Mouse (Mus musculus) adrenal gland, postnatal 36 days (tissue): ENCODE results near the gene Trip4. TPM values are rescaled to one million over a fixed set of nuclear protein-coding genes. Genes with fewer than 3 reads are reported as not detected.

Experiments
- DNase-seq, 2 experiments: peaks; one replicate each; pipeline ENCODE4 v3.0.0; 2021; ENCODE audit warnings: mixed read lengths in 1 of 2
- long read RNA-seq, 2 experiments: library from polyadenylated mRNA; stranded (forward); transcript quantifications; one replicate each; pipeline ENCODE4 v2.0.0; 2021; ENCODE audit warnings: borderline sequencing depth in 2 of 2
- total RNA-seq, 2 experiments: library from RNA; stranded (reverse); gene quantifications; 2 replicates each; pipeline ENCODE4 v1.2.3; 2021

Gene Trip4
- total RNA-seq = 10 to 100 TPM; 33.2 to 45.0 TPM
- long read RNA-seq, experiment 1, transcript Trip4-201 (13 exons, 1,999 nt) = major isoform, 23 of 40 reads
- long read RNA-seq, experiment 1, partial matches to known transcripts = 4 of 40 reads
- long read RNA-seq, experiment 1, other reads (novel, unspliced or antisense) = 7 of 40 reads
- long read RNA-seq, experiment 2, partial matches to known transcripts = 1 of 13 reads
- long read RNA-seq, experiment 2, other reads (novel, unspliced or antisense) = 4 of 13 reads

DNA sequence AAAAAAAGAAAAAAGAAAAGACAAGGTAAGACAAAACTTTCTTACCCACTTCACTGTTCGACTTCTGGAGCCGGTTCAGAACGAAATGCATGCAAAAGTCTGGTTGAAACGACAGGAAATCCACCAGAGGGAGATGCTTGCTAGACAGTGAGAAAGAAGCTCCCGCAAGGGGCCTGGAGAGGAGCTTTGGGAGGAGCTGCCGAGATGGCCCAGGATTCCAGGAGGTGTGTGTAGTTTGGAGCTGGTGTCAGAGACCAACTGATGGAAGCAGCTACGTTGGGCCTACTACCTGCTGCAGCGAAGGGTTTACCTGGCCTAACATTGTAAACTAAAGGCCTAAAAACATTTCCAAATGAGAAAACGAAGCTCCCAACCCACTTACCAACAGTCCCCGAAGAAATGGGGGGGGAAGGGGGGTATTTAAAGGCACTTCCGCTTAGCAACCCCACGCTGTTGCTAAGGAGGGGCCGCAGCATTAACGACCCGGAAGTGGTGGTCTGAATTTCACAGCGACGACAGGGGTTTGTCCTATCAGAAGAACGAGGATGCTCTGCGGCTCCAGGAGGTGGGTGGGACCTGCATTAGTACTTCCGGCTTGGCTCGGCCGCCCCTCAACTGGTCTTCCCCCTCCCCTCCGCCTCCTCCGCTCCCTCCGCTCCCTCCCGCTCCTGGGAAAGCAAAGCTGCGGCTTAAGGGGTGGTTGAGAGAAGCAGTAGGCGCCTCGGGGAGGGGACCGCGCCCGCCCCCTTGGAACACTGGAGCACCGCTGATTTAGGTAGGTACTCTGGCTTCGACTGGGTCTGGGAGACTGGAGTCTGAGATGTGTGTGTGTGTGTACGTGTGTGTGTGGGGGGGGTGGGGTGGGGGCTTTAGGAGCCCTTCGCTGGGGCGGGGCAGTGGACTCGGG, at the start of gene Trip4, which contains the start of gene Csnk1g1:
Gene Trip4, minus strand, starts transcription at position 401 of the 907 bp plus-strand sequence.
Gene Csnk1g1, plus strand, starts transcription at position 531 of the 907 bp plus-strand sequence.
- DNase-seq = peak; percentile 95 to 96

DNA sequence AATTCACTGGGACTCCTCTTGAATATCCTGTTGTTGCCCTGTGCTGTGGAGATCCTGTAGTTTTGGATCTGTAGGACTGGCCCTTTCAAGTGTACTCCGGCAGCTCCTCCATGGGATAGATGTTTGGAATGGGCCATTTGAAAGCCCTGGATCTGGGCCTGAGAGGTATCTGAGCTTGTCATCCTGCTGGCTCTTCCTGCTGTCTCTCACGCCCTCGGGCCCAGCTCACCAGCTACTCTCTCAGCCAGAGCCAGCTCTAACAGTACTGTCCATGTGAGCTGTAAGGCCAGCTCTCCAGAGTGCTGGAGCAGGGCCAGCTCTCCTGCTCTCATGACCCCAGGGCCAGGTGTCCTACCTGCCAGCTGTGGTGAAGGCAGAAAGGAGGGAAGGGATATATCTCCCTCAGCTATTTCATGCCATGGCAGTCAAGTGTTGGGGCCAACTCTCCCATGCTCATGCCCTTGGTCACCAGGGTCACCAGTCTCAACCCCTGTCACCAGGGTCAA, 42.5 kb upstream of the Trip4 start:
- DNase-seq = peak in 1 of 2 experiments; percentile 29

DNA sequence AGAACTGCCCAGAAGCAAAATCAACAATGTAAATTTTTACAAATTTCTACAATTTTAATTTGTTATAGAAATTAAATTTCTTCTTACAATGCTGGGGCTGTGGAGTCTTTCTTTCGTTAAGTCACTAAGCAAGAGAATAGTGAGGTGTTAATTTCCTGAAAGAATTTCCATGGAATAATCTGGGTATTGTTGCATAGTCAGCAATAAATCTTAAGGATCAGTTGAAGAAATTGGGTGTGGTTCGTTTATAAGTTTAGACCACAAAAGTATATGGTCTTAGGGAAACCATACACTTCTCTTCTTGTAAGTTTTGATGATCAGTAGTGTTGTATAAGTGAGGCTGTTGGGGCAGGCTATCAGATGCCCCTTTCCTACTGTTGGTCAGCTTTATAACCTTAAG, 29.0 kb upstream of the Trip4 start:
- no peak for DNase-seq

DNA sequence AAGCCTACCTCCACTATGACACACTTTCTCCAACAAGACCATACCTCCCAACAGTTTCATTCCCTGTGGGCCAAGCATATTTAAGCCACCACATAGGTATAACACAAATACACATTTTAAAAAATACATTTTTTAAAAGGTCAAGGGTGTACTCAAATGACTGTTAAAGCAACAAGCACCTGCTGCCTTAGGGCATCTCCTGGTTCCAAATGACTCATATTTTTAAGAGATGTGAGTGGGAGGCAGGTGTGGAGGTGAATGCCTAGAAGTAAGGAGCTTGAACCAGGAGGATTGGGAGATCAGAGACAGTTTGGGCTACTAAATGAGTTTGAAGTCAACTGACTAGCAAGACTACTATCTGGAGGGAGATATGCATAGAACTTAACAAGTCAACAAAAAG, 21.2 kb upstream of the Trip4 start:
- no peak for DNase-seq

DNA sequence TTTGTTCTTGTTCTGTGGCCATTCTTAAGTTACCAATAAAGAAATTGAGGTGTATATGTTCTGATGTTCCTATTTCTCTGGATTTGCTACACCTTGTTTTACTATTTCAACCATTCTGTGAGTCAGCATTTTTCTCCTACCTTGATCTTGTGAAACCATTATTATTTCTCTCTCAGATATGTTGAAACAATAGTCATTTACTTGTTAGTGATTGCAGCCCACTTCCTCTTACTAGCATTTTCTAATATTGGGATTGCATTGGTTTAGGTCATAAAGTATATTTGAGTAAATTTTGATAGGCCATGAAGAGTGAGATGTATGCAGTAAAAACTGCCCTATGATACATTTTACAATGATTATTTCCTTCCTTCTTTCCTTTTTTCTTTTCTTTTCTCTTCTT, 19.9 kb upstream of the Trip4 start:
- no peak for DNase-seq

DNA sequence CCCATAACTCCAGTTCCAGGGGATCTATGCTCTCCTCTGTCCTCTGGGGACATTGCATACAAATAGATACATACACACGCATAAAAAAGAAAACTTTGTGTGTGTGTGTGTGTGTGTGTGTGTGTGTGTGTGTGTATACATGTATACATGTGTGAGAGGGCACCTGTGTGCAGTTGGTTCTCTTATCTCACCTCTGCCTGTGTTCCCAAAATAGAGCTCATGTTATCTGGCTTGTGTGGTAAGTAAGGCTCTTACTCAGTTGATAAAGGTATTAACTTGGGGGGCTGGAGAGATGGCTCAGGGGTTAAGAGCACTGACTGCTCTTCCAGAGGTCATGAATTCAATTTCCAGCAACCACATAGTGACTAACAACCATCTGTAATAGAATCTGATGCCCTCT, 8.4 kb upstream of the Trip4 start:
- no peak for DNase-seq

DNA sequence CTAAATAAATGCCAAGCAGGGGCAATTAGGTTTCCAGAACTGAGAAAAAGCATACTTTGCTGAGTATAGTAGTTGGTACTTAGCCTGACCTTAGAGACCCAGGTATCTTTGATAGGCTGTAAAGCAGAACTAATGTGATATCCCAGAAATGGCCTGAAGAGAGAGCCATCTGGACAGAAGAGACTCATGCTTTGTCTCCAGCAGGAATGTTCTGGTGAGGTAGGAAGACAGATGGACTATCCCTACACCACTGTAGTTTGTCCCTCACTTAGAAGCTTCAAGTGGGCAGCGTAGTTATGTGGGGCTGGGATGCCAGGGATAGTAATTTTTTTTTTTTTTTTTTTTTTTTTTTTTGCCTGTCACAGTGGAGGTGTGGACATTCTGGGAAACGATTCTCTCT, 5.4 kb upstream of the Trip4 start:
- DNase-seq = no peak

DNA sequence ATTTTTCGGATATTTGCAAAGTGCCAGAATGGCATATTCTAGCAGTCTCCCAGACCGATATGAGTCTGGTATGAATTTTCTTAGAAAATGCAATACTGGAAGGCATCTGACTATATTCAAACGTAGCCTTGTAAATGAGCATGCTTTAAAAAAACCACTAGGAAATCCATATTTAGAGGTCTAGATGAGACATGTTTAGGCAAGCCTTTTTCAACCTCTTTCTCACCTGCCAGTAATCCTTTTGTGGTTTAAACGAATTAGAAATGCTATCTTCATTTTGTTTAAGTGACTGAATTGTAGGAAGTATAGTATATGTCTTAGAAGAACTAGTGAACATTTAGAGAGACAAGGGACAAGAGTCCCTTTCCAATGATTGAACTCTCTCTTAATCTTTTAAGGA, 1.2 kb upstream of the Trip4 start:
- DNase-seq = no peak

DNA sequence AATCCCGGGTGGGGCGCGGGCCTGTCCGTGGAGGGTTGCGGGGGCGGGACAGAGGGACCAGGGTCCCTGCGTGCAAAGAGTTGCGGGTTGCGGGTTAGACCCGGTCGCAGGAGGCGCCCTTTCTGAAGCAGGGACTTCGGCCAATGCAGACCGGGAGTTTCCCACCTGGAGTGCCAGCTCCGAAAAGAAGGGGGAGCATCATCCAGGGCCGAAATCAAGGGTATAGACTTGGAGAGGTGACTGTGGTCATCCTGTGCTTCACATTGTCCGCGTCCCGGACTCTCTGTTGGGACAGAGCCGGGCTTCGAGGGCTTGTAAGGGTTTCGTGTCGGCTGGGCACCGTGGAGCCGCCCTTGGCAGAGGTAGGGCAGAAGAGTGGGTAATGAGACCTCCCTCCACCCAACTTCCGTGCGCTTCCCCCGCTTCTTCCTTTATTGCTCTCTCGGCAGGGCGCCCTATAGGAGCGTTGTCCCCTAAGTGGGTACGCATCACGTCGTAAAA, 757 bp upstream of the Trip4 start:
- peak; percentile 60 to 71 for DNase-seq

DNA sequence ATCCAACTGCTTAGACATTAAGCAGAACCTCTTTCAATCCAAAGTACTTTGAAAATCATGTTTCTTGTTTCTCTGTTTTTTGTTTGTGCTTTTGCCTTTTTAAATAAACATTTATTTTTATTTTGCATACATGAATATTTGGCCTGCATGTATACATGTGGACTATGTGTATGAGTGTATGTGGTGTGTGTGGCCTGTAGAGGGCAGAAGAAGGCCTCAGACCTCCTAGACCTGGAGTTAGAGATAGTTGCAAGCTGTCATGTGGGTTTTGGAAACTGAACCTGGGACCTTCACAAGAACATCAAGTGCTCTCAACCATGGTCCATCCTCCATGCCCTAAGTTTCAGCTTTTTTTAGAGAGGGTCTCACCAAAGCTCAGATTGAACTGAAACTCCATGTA, 5.2 kb downstream of the Trip4 start:
- no peak for DNase-seq

DNA sequence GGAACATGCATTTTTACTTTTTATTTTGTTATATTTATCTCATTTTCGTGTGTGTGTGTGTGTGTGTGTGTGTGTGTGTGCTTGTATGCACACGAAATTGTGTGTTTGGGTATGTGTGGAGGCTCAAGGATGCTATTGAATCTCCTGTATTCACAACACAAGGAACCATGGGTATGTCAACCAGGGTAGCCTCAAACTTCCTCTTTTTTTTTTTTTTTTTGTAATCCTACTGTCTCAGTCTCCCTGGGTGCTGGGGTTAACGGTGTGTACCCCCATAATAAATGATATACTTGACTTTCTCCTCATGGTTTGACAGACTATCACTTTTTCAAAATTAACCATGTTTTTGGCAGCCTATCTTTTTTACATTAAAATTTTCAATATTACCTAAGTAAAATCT, 5.7 kb downstream of the Trip4 start:
- DNase-seq = no peak

DNA sequence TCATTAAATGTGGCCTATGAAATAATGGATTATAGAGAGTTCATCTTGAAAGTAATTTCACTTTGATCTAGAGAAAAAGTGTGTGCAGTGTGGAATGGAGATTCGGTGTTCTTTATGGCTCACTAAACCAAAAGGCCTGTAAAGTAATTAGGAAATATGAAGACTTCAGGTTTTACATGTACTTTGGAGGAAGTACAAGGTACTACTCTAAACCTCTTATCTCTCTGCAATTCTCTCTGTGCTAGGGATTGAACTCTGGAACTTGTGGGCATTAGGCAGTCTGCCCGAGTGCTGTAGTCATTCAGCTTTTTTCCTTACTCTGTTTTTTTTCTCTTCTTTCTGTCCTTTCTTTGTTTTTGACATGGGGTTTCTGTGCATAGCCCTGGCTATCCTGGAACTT, 11.6 kb downstream of the Trip4 start:
- no peak for DNase-seq

DNA sequence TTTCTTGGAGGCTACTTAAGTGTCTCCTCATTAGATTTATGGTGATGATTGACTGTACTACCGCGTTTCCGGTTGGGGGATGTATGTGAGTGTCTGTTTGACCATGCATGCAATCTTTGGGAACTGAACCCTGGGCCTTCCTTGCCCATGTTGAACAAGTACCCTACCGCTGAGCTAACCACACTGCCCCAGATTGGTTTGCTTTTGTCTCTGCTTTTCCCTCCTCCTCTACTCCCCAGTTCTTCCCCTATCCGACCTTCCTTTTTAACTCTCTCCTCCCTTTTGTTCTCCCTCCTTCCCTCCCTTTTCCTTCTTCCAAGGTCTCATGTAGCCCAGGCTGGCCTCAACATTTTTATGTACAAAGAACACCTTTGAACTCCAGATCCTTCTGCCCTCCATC, 17.5 kb downstream of the Trip4 start:
- DNase-seq = no peak

DNA sequence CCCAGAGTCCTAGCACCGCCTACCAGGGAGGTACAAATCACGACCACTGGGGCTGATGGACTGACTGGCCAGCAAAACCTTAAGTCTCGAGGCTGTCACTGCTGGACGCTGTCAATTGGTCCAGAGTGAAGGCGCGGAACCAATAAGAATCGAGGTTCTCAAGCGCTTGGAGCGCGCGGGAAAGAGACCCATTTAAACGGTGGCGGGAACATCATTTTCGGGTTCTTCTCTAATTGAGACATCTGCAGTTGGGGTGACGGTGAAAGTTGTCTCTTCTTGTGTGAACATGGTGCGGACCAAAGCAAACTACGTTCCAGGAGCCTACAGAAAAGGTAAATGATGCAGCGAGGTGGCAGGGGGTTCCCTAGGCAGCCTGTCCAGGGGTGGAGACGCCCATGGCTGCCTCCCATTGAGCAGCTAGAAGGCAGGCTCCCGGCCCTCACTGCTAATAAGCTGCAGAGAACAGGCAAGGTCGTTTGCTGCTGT, 18.4 kb downstream of the Trip4 start, which contains the start of gene Pclaf:
Gene Pclaf, plus strand, starts transcription at position 95 of the 486 bp plus-strand sequence.
- DNase-seq = peak; percentile 79

DNA sequence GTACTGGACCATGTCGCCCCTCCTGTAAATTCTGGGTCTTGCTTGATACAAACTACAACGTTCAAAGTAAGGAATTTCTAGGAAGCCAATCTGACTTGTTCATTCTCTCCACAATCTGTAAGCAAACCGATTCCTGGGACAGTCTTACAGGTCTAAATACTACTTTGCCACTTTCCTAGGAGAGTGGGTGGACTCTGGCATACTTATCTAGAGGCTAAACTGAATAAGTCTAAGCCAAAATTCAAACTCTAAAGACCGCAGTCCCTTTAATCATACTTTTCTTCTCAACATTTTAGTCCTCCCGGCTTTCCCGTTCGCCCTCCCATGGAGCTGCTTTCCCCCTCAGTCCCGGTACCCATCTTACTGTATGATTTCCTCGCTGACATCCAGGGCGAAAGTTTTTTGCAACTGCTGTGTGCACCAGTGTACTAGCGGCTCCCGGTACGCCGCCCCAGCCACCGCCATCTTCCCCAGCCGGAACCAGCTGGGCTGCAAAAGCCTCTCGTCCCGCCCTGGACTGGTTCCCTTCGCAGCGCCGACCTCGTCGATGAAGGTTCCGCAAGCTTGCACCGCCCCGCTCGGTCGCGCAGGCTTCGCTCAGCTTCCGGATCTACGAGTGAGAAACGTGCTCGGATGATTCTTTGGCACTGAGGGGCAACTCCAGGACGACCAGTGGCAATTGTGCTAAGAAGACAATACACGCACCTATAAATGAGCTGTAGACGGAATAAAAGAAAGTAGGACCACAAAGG, 23.9 kb downstream of the Trip4 start:
- DNase-seq = peak; percentile 94 to 95

DNA sequence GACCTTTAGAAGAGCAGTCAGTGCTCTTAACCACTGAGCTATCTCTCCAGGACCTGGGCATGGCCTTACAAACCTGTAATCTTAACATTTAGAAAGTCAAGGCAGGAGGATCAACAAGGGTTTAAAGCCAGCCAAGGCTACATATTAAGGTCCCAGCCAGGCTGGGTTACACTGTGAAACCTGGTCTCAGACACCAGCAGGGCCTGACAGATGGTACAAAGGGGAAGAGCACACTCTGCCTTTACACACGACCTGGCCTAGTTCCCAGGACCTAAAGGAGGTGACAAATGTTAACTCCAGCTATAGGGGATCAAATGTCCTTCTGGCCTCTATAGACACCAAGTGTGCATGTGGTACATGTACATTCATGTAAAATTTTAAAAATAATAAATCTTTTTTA, 48.9 kb downstream of the Trip4 start:
- DNase-seq = no peak

DNA sequence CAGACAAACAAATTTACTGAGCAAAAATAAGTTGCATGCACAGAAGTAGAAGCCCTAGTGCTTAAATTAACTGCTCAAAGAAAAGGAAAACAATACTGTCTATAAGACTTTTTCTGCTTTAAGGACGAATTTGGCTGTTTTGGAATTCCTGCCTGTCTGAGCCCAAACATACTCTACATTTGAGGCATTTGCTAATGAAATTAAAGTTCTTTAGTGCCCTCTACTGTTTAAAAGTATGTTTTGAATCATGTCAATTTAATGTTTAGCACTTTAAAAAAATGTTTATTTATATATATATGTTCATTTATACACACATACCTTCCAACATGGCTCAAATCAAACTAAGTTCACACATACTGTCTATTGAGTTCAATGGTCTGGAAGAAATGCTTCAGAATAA, 58.4 kb downstream of the Trip4 start:
- DNase-seq = no peak

DNA sequence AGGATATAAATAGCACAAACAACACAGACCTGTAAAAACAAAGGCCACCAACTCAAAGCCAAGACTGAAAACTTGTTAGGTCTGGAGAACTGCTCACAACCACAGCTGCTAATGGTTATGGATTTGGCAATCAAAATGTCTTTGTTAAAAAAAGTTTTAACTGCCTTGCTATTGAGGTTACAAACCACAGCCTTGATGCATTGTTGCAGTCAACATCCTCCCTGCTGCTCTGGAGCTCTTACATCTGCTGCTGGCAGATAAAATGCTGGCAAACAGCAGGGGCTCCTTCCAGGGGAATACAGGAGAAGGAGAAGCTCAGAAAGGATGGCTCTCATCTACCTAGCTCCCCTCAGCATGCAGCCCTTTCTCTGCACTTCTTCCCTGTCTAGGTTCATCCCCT, 60.4 kb downstream of the Trip4 start:
- no peak for DNase-seq

DNA sequence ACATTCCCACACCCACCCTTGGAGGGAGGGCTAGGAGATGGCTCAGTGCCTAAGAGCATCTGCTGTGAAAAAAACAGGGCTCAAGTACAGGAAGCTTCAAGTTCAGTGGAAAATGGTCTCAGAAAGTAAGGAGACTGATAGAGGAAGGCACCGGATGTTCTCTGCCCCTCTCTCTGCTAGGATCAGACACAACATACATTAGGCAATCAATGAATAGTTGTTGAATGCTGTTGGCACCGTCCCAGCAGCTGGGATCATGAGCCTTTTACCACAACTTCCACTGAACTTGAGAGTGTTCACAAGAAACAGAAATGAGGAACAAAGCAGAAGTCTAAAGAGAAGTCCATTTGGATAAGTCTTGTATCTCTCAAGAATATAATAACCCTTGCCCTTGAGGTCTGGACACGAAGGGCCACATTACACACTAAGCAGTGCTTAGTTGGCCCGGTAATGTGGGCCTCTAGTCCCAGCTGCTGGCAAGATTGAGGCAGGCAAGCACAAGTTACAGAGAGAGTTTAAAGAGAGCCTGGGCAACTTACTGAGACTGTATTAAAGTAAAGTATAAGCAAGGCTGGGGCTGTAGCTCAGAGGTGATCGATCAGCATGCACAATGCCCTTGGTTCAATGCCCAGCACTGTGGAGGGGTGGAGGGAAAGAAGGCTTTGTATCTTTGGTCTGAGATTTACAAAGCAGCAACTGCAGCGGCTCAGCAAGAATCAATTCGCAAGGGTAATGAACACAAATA, 64.0 kb downstream of the Trip4 start:
- DNase-seq = peak; percentile 14 to 43

DNA sequence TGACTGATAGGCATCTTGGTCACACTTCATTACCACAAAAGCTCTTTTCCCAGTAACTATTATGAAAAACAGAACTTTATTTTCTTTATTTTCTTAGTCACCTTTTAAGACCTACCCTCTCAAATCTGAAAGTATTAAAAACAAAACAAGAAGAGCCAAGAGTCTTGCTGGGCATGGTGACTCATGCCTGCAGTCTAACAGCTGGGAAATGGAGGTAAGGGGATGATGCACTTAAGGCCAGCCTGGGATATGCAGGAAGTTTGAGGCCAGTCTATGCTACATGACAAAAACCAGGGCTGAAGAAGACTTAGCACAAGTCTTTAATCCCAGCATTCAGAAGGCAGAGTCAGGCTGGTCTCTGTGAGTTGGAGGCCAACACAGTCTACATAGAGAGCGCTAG, 68.8 kb downstream of the Trip4 start:
- no peak for DNase-seq

DNA sequence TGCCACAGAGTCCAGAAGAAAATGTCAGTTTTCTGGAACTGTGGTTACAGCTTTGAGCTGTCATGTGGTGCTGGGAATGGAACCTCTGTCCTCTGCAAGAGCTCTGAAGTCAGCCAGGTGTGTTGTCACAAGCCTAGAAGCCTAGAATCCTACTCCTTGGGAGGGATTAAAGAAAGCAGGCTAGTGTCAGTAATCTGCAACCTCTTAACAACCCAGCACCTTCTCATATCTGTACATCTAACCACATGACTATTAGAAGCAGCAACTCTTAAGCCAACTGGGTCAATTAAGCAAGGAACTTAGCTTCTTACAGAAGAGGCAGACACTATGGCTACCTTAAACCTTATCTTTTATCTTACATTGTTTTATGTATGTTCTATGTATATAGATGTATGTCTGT, 71.7 kb downstream of the Trip4 start:
- DNase-seq = no peak
